Mouse (Mus musculus) embryonic facial prominence, embryonic 14.5 days (tissue): ENCODE data around the gene Plcb2. TPM values are rescaled to one million over a fixed set of nuclear protein-coding genes. Genes with fewer than 3 reads are reported as not detected.

ENCODE experiments used
- ATAC-seq: fragments of 200-750 bp; cut with Nextera tagmentation; 2 replicates; pipeline ENCODE4 v1.8.0; 2017; ENCODE audit warnings: low read depth, moderate number of reproducible peaks, moderate TSS enrichment
- DNase-seq: peaks from one replicate; pipeline ENCODE4 v3.0.0-alpha.2; 2015; ENCODE audit warnings: low spot score
- H3K27ac ChIP-seq: fragments of 300-500 bp; sonication (generic); replicated peaks from 2 replicates; pipeline ENCODE4 v1.5.1; 2014; ENCODE audit warnings: low read depth, mild to moderate bottlenecking, low read length, moderate library complexity
- H3K27me3 ChIP-seq: fragments of 300-500 bp; sonication (generic); replicated peaks from 2 replicates; pipeline ENCODE4 v1.6.1; 2014; ENCODE audit warnings: low read length; ENCODE audit not compliant: control insufficient read depth, insufficient read depth
- H3K36me3 ChIP-seq: fragments of 300-500 bp; sonication (generic); 2 replicates; pipeline ENCODE4 v1.6.1; 2014; ENCODE audit warnings: low read length, mixed read lengths; ENCODE audit not compliant: control insufficient read depth, insufficient read depth
- H3K4me1 ChIP-seq: fragments of 300-500 bp; sonication (generic); 2 replicates; pipeline ENCODE4 v1.6.1; 2014; ENCODE audit warnings: antibody characterized with exemption, low read length; ENCODE audit not compliant: control insufficient read depth, insufficient read depth
- H3K4me2 ChIP-seq: fragments of 300-500 bp; sonication (generic); 2 replicates; pipeline ENCODE4 v1.6.1; 2014; ENCODE audit warnings: low read depth, mild to moderate bottlenecking, low read length, moderate library complexity, mixed read lengths
- H3K4me3 ChIP-seq: fragments of 300-500 bp; sonication (generic); 2 replicates; pipeline ENCODE4 v1.5.1; 2014; ENCODE audit warnings: low read depth, mild to moderate bottlenecking, low read length
- H3K9ac ChIP-seq: fragments of 300-500 bp; sonication (generic); 2 replicates; pipeline ENCODE4 v1.6.1; 2014; ENCODE audit warnings: low read depth, mild to moderate bottlenecking, low read length, moderate library complexity, mixed read lengths
- H3K9me3 ChIP-seq: fragments of 300-500 bp; sonication (generic); 2 replicates; pipeline ENCODE4 v1.6.1; 2016; ENCODE audit warnings: low read length; ENCODE audit not compliant: control insufficient read depth
- WGBS: fragments of 180-500 bp; shearing (Covaris S2); extraction: QIAGEN DNeasy Blood & Tissue Kit; methylation state at CpG from one replicate; pipeline ENCODE4 v1.1.7; 2014; 5-methylcytosine and 5-hydroxymethylcytosine counted together
- polyA plus RNA-seq: library from polyadenylated mRNA; unstranded; fragments of >200 nt; fragmentation: Nextera tagmentation; extraction: Ambion mirVana; gene quantifications from 2 replicates; pipeline ENCODE4 v1.2.1, GENCODE M21; 2014

Gene Plcb2
- polyA plus RNA-seq, 1 experiment from 2014 or later = 0.85 TPM

DNA sequence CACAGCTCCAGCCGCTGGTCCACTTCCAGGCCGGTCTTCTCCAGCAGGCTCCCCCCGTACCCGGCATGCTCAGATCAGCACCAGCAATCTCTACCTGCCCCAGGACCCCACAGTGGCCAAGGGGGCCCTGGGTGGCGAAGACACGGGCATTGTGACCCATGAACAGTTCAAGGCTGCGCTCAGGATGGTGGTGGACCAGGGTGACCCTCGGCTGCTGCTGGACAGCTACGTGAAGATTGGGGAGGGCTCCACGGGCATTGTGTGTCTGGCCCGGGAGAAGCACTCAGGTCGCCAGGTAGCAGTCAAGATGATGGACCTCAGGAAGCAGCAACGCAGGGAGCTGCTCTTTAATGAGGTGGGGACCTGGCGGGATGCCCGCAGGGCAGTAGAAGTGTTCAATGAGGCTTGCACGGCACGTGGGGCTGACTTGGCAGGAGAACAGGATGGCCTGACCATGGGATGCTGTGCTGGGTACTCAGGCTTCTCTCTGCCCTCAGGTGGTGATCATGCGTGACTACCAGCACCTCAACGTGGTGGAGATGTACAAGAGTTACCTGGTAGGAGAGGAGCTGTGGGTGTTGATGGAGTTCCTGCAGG is 34.8 kb downstream of the Plcb2 start:
- Histone ChIP-seq H3K27ac (no peak overlapping the region), H3K4me1 (peaks cover 11% of the 10 kb centered on the region), H3K36me3 (no peaks in the 10 kb centered on the region), H3K4me3 (no peak overlapping the region), H3K4me2 (no peak overlapping the region), H3K9me3 (no peaks in the 10 kb centered on the region), H3K9ac (no peak overlapping the region), H3K27me3 (peaks cover 11% of the 10 kb centered on the region)
- no peak for ATAC-seq
- 75% methylated on average over 19 of the region's 19 CpGs for WGBS
- DNase-seq = no peak

DNA sequence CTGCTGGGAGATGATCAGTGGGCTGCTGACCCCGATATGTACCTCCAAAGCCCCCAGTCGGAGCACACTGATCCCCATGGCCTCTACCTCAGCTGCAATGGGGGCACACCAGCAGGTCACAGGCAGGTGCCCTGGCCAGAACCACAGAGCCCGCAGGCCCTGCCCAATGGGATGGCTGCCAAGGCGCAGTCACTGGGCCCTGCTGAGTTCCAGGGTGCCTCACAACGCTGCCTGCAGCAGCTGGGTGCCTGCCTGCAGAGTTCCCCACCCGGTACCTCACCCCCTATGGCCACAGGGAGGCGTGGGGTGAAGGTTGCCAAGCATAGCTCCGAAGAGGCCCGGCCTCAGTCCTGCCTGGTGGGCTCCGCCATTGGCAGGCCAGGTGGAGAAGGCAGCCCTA is 38.4 kb downstream of the Plcb2 start:
- no peak overlapping the region for H3K4me2 ChIP-seq
- no peak overlapping the region for H3K27ac ChIP-seq
- DNase-seq (no peak), ATAC-seq (no peak)
- WGBS = 79% methylated on average over 4 of the region's 10 CpGs
- H3K4me3 ChIP-seq = no peak overlapping the region
- H3K27me3 ChIP-seq = no peaks in the 10 kb centered on the region; the same call in 1 of the 2 replicates
- H3K36me3 ChIP-seq = no peaks in the 10 kb centered on the region
- no peaks in the 10 kb centered on the region for H3K9me3 ChIP-seq
- no peak overlapping the region for H3K9ac ChIP-seq
- no peaks in the 10 kb centered on the region for H3K4me1 ChIP-seq

DNA sequence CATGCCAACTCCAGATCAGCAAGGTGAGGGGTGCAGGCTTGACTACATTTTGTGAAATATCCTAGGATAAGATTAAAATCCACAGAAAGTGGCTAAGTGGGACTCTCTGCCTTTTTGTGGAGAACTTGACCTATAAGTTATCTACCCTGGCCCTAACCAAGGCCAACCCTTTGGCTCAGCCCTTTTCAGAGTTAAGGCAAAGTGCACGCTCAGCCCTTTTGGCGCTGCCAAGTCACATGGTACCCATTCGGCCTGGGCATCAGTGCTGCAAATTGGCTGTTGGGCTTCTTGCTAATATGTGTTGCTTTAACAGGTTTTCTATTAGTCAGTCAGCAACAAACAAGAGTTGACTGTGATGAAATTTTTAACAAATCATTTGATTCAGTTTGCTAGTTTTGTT is 40.4 kb downstream of the Plcb2 start:
- ATAC-seq = no peak
- Histone ChIP-seq H3K36me3 (no peaks in the 10 kb centered on the region), H3K27me3 (no peaks in the 10 kb centered on the region), H3K4me2 (no peak overlapping the region), H3K4me3 (no peak overlapping the region), H3K27ac (no peak overlapping the region), H3K9ac (no peak overlapping the region), H3K4me1 (no peaks in the 10 kb centered on the region), H3K9me3 (no peaks in the 10 kb centered on the region)
- no peak for DNase-seq
- 92% methylated on average over 3 of the region's 3 CpGs for WGBS

DNA sequence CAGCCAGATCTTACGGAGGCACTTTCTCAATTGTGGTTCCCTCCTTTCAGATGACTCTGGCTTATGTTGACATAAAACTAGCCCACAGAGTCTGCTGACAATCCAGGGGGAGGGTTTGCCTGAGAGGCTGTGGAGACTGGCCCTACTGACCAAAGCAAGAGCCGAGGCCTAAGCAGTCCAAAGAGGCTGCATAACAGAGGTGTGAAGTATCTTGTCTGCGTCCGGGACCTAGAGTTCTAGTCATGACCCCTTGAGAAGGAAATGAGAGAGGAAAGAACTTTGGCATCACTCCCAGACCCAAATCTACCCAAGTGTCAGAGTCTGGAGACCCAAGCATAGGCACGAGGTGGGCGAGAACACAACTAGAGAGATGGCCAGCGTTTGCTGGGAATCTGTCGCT is 41.5 kb downstream of the Plcb2 start:
- Histone ChIP-seq H3K9me3 (no peaks in the 10 kb centered on the region), H3K4me3 (no peak overlapping the region), H3K9ac (no peak overlapping the region), H3K27me3 (no peaks in the 10 kb centered on the region), H3K4me2 (no peak overlapping the region), H3K36me3 (no peaks in the 10 kb centered on the region), H3K27ac (no peak overlapping the region), H3K4me1 (no peaks in the 10 kb centered on the region)
- no peak for ATAC-seq
- 77% methylated on average over 8 of the region's 8 CpGs for WGBS
- no peak for DNase-seq

DNA sequence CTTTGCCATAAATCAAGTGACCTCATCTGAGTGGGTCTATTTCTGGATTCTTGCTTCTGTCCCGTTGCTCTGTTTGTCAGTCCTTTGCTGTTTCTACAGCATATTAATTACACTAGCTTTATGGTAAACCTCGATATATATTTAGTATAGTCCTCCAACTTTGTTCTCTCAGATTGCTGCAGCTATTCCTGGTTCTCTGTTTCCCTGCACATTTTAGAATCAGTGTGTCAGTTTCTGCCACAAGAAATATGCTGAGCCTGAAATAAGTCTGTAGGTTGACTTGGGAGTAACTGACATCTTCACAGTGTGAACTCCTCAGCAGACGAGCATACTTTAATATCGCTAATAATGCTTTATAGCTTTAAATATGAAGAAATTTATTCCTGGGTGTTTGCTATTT is 43.1 kb downstream of the Plcb2 start:
- ATAC-seq (no peak), DNase-seq (no peak)
- Histone ChIP-seq H3K4me3 (no peak overlapping the region), H3K27me3 (0 out of 2 replicates have a peak, but pooled peaks cover 2% of the 10 kb centered on the region), H3K36me3 (no peaks in the 10 kb centered on the region), H3K27ac (no peak overlapping the region), H3K4me2 (no peak overlapping the region), H3K4me1 (no peaks in the 10 kb centered on the region), H3K9me3 (no peaks in the 10 kb centered on the region), H3K9ac (no peak overlapping the region)
- WGBS = 80% methylated on average over 4 of the region's 4 CpGs

DNA sequence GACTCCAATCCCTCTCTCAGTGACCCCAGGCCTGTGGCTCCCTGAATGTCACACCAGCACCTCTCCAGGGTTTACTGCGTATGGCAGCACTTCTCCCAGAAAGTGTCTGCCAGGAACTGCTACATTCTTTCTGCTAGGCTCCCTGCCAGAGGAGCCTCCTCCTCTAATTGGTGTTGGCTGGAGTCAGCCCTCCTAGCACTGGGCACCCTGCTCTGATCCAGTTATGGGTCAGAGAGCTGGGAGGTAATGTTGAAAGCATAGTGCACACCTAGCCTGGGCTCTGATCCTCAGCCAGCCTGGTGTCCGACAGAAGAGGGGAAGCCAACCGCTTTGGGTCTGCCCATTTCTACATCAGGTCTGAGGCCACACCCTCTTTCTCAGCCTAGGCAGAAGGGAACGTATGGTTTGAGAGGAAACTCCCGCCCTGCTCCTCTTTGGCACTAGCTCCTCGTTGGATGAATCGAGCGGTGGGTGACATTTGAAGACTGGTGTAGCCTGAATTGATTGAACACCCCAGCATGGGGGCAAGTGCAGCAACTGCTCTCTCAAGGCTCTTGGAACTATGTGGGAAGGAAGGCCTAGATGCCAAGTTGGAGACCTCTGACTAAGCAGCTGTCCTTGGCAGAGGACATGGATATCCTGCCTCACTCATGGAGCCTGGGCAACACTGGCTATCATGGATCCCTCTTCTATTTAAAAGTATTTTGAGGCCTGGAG is 45.5 kb downstream of the Plcb2 start:
- no peak for DNase-seq
- no peak for ATAC-seq
- Histone ChIP-seq H3K36me3 (no peaks in the 10 kb centered on the region), H3K4me1 (no peaks in the 10 kb centered on the region), H3K4me2 (no peak overlapping the region), H3K9ac (no peak overlapping the region), H3K27me3 (peaks cover 22% of the 10 kb centered on the region), H3K4me3 (no peak overlapping the region), H3K9me3 (no peaks in the 10 kb centered on the region), H3K27ac (no peak overlapping the region)
- 42% methylated on average over 8 of the region's 8 CpGs for WGBS

DNA sequence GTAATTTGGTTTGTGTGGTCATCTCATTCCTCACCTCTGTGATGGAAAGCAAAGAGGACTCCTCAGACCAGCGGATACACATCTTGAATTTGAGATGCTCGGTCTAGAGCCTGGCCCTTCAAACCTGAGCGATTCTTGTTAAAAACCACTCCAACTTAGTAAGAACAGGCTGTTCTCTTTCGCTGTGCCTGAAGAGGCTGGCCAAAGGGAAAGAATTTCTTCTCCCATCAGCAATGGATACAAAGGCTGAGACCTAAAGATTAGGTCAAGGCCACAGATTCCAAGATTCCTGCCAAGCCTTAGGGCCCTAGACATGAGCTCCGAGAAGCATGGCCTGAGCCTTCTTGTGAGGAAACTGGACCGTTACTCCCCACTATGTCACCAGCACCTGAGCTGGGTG is 47.3 kb downstream of the Plcb2 start:
- no peaks in the 10 kb centered on the region for H3K9me3 ChIP-seq
- no peak overlapping the region for H3K9ac ChIP-seq
- H3K27ac ChIP-seq = no peak overlapping the region
- no peaks in the 10 kb centered on the region for H3K36me3 ChIP-seq
- H3K4me2 ChIP-seq = no peak overlapping the region
- H3K4me3 ChIP-seq = no peak overlapping the region
- peaks cover 10% of the 10 kb centered on the region; the same call in 1 of the 2 replicates for H3K4me1 ChIP-seq
- ATAC-seq (no peak), DNase-seq (no peak)
- peaks cover 39% of the 10 kb centered on the region for H3K27me3 ChIP-seq
- 94% methylated on average over 6 of the region's 6 CpGs for WGBS

DNA sequence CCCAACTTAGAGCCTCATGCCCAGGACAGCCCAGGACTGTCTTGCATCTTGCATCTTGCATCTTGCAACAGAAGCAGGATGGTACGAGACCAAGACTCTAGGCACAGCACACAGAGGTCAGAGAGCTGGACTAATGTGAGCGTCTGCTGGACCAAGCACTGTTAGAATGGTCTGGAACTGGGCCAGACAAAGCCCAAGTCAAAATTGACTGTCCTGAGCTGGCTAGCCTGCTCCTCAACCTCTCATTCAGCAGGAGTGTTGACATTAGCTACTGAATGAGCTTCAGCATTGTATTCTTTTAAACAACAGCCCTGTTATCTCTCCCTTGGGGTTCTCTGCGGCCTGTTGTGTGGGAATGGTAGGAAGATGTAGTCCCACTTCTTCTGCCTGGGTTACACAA is 48.7 kb downstream of the Plcb2 start:
- no peak overlapping the region for H3K9ac ChIP-seq
- H3K4me1 ChIP-seq = peaks cover 10% of the 10 kb centered on the region; the same call in 1 of the 2 replicates
- H3K4me2 ChIP-seq = no peak overlapping the region
- no peak overlapping the region for H3K27ac ChIP-seq
- ATAC-seq = no peak
- H3K9me3 ChIP-seq = no peaks in the 10 kb centered on the region
- no peaks in the 10 kb centered on the region for H3K36me3 ChIP-seq
- peaks cover 52% of the 10 kb centered on the region for H3K27me3 ChIP-seq
- H3K4me3 ChIP-seq = no peak overlapping the region
- 78% methylated on average over 3 of the region's 3 CpGs for WGBS
- no peak for DNase-seq

DNA sequence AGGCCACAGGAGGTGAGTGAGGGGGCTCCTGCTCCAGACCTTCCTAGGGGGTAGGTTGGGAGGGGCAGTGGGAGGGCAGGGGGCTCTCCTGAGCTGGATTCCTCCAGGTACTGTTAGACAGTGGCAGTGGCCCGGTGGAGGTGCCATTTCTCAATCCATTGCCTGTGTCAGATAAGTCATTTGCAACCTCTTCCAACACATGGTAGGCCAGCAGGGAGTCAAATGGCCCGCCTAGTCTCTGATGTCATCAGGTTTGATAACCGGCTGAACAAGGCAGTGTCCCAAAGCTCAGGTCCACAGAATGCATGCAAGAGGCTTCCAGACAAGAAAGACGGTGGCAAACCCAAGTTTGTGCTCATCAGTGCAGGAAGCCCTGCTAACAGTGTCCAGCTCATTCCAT is 50.4 kb downstream of the Plcb2 start:
- H3K27ac ChIP-seq = no peak overlapping the region

More for the DNA sequence above, 50.4 kb downstream of the Plcb2 start:
- H3K36me3 ChIP-seq = no peaks in the 10 kb centered on the region
- no peak for ATAC-seq
- peak overlapping the region; percentile 94 for H3K4me2 ChIP-seq
- no peak for DNase-seq
- H3K9me3 ChIP-seq = no peaks in the 10 kb centered on the region
- peak overlapping the region; percentile 54 for H3K4me3 ChIP-seq
- WGBS = 20% methylated on average over 4 of the region's 4 CpGs
- peak overlapping the region; percentile 63 for H3K9ac ChIP-seq
- H3K4me1 ChIP-seq = peaks cover 10% of the 10 kb centered on the region; the same call in 1 of the 2 replicates
- peaks cover 67% of the 10 kb centered on the region for H3K27me3 ChIP-seq
